Mouse (Mus musculus): ENCODE measurements around the gene Afmid. TPM values are rescaled to one million over a fixed set of nuclear protein-coding genes. Genes with fewer than 3 reads are reported as not detected.

The Afmid gene
- total and polyA plus RNA-seq, 2 experiments from 2014 or later, result 9.1 to 11.1 TPM

DNA sequence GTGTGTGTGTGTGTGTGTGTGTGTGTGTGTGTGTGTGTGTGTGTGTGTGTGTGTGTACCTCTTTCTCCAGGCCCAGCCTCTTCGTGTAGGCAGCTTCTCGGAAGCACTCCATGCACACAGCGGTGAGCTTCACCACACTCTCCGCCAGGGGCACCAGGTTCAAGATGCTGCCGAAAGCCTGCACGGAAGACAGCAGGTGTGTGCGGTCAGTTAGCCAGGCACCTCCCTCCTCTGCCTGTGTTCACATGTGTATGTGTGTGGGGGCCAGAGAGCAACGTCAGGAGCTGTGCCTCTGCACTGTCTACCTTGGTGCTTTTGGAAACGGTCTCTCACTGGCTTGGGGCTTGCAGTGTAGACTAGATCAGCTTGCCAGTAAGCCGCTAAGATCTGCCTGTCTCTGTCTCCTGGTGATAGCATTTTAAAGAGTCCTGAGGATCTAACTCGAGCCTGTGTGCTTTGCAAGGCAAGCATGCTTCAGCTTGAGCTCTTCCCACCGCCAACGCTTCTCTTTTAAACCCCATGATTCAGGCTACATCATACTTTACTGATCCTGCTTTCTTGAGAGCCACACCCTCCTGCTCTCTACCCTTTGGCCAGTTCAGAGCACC is 9.2 kb upstream of the Afmid start:
- Histone ChIP-seq H3K27ac (ENCODE audit: low read depth, low read length) (no peak overlapping the region), H3K27me3 (ENCODE audit: insufficient read depth, low read length) (no peaks in the 10 kb centered on the region), H3K4me3 (ENCODE audit: low read depth, low read length) (no peak overlapping the region), H3K36me3 (ENCODE audit: insufficient read depth, low read length) (no peaks in the 10 kb centered on the region), H3K4me2 (ENCODE audit: low read depth, low read length, poor library complexity, severe bottlenecking) (no peak overlapping the region), H3K9ac (replicated peaks; ENCODE audit: low read length, poor library complexity, severe bottlenecking) (no peak overlapping the region), H3K4me1 (ENCODE audit: insufficient read depth, low read length) (no peaks in the 10 kb centered on the region), H3K9me3 (ENCODE audit: low read length) (no peaks in the 10 kb centered on the region)
- WGBS, result 91% methylated on average over 10 of the region's 13 CpGs
- ATAC-seq (ENCODE audit: low FRiP score) (no peak), DNase-seq (ENCODE audit: low spot score) (no peak)
- no peak for TF ChIP-seq CTCF (IDR thresholded peaks at IDR 0.05)

DNA sequence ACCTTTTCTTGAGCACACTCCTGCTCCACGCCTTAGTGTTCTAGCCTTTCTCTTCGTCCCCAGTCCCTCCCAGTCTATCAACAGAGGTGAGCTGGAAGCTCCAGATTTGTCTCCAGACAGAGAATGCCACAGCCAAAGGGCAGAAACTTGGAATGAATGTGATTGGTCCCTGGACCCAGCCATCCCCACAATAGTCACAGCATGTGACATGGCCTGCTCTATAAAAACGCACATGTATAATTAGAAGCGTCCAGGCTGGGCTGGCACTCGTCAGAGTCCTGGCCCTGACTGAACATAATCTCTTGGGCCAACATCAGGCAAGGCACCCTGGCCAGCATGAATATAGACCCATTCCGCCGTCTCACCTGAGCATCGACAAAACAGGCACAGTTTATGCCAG is 6.6 kb upstream of the Afmid start:
- H3K9me3 ChIP-seq (ENCODE audit: low read length), result no peaks in the 10 kb centered on the region
- no peaks in the 10 kb centered on the region for H3K36me3 ChIP-seq (ENCODE audit: insufficient read depth, low read length)
- H3K4me1 ChIP-seq (ENCODE audit: insufficient read depth, low read length), result no peaks in the 10 kb centered on the region
- ATAC-seq (ENCODE audit: low FRiP score) (no peak), DNase-seq (ENCODE audit: low spot score) (no peak)
- H3K4me3 ChIP-seq (ENCODE audit: low read depth, low read length), result no peak overlapping the region
- no peak for TF ChIP-seq CTCF (IDR thresholded peaks at IDR 0.05)
- no peak overlapping the region for H3K4me2 ChIP-seq (ENCODE audit: low read depth, low read length, poor library complexity, severe bottlenecking)
- H3K27me3 ChIP-seq (ENCODE audit: insufficient read depth, low read length), result no peaks in the 10 kb centered on the region
- H3K27ac ChIP-seq (ENCODE audit: low read depth, low read length), result no peak overlapping the region
- 58% methylated on average over 8 of the region's 8 CpGs for WGBS
- no peak overlapping the region for H3K9ac ChIP-seq (replicated peaks; ENCODE audit: low read length, poor library complexity, severe bottlenecking)

DNA sequence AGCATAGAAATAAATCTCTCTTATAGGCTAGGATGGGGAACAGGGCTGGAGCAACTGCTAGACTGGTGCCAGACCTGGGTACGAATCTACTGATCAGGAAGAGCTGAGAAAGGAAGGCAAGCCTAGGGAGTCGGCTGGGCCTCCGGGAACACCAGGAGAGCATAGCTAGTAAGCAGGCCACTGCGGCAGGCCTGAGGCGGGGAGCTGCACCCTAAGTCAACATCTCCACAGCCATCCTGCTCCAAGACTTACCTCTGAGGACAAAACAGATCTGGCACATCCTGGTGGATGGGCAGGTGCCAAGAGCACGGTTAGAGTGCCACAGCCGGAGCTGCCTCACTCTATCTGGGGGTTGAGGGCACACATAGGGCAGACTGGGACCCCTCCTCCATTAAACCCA is 5.6 kb upstream of the Afmid start:
- Histone ChIP-seq H3K4me1 (ENCODE audit: insufficient read depth, low read length) (0 out of 2 replicates have a peak, but pooled peaks cover 1% of the 10 kb centered on the region), H3K9ac (replicated peaks; ENCODE audit: low read length, poor library complexity, severe bottlenecking) (no peak overlapping the region), H3K4me2 (ENCODE audit: low read depth, low read length, poor library complexity, severe bottlenecking) (no peak overlapping the region), H3K27me3 (ENCODE audit: insufficient read depth, low read length) (no peaks in the 10 kb centered on the region), H3K9me3 (ENCODE audit: low read length) (no peaks in the 10 kb centered on the region), H3K27ac (ENCODE audit: low read depth, low read length) (no peak overlapping the region), H3K4me3 (ENCODE audit: low read depth, low read length) (no peak overlapping the region), H3K36me3 (ENCODE audit: insufficient read depth, low read length) (no peaks in the 10 kb centered on the region)
- ATAC-seq (ENCODE audit: low FRiP score), result no peak
- DNase-seq (ENCODE audit: low spot score), result no peak
- WGBS, result 100% methylated on average over 7 of the region's 7 CpGs
- no peak for TF ChIP-seq CTCF (IDR thresholded peaks at IDR 0.05)

DNA sequence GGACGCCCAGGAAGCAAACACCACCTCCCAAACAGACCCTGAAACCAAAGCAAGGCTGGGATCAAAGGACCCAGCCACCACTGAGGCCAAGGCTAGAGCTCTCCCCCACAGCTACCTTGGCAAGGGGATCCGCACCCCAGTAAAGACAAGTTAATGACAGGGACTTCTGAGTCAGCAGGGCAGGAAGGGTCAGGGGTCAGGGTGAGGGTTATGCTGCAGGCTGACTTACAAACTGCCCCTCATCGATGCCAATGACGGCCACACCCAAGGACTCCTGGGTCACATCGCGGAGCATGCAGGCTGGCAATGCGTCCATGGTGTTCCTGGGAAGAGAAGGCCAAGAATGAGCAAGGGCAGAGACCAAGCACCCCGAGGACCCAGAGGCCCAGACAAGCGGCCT is 3.9 kb upstream of the Afmid start:
- 0 out of 2 replicates have a peak, but pooled peaks cover 4% of the 10 kb centered on the region for H3K4me1 ChIP-seq (ENCODE audit: insufficient read depth, low read length)
- 90% methylated on average over 9 of the region's 9 CpGs for WGBS
- no peak overlapping the region for H3K4me2 ChIP-seq (ENCODE audit: low read depth, low read length, poor library complexity, severe bottlenecking)
- no peaks in the 10 kb centered on the region for H3K9me3 ChIP-seq (ENCODE audit: low read length)
- H3K4me3 ChIP-seq (ENCODE audit: low read depth, low read length), result no peak overlapping the region
- H3K36me3 ChIP-seq (ENCODE audit: insufficient read depth, low read length), result no peaks in the 10 kb centered on the region
- ATAC-seq (ENCODE audit: low FRiP score) (no peak), DNase-seq (ENCODE audit: low spot score) (no peak)
- H3K9ac ChIP-seq (replicated peaks; ENCODE audit: low read length, poor library complexity, severe bottlenecking), result no peak overlapping the region
- no peak overlapping the region for H3K27ac ChIP-seq (ENCODE audit: low read depth, low read length)
- H3K27me3 ChIP-seq (ENCODE audit: insufficient read depth, low read length), result no peaks in the 10 kb centered on the region
- no peak for TF ChIP-seq CTCF (IDR thresholded peaks at IDR 0.05)

DNA sequence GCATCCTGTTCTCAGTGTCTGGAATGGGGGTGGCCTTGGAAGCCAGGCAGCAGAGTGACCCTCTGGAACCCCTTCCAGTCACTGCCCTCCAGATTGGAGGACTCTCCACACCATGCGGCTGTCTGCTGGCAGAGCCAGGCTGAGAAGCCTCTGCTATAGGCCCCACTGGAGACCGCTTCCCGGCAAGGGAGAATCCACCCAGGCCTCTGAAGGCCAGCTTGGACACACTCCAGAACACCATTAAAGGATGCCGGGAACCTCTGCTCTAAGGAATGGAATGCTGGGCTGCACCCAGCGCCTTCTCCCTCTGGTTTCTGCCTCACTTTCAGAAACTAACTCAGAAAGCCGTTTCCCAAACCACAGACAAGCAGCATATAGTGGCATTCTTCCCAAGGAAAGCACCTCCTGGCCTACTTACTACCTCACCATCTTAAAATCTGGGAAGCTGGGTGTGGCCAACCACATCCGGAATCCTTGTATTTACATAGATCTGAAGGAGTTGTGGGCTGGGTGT is 2.9 kb upstream of the Afmid start:
- DNase-seq (ENCODE audit: low spot score) (no peak), ATAC-seq (ENCODE audit: low FRiP score) (no peak)
- 0 out of 2 replicates have a peak, but pooled peaks cover 4% of the 10 kb centered on the region for H3K4me1 ChIP-seq (ENCODE audit: insufficient read depth, low read length)
- no peak for TF ChIP-seq CTCF (IDR thresholded peaks at IDR 0.05)
- WGBS, result 88% methylated on average over 7 of the region's 7 CpGs
- no peak overlapping the region for H3K27ac ChIP-seq (ENCODE audit: low read depth, low read length)
- H3K36me3 ChIP-seq (ENCODE audit: insufficient read depth, low read length), result no peaks in the 10 kb centered on the region
- no peak overlapping the region for H3K9ac ChIP-seq (replicated peaks; ENCODE audit: low read length, poor library complexity, severe bottlenecking)
- no peak overlapping the region for H3K4me2 ChIP-seq (ENCODE audit: low read depth, low read length, poor library complexity, severe bottlenecking)
- H3K27me3 ChIP-seq (ENCODE audit: insufficient read depth, low read length), result no peaks in the 10 kb centered on the region
- H3K4me3 ChIP-seq (ENCODE audit: low read depth, low read length), result no peak overlapping the region
- no peaks in the 10 kb centered on the region for H3K9me3 ChIP-seq (ENCODE audit: low read length)

DNA sequence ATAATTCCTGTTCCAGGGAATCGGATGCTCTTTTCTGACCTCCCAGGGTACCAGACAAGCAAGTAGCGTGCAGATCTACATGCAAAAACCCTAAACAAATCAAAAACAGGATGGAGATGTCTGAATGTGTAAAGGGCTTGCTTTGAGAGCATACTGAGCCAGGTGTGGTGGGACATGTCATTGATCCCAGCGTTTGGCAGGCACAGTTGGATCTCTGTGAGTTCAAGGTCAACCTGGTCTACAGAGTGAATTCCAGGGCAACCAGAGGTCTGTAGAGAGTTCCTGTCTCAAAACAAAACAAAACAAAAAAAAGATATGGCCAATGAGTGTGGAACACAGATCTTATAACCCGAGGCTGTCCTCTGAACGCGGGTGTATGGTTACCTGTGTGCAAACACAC is 2.3 kb upstream of the Afmid start:
- no peak for TF ChIP-seq CTCF (IDR thresholded peaks at IDR 0.05)
- DNase-seq (ENCODE audit: low spot score) (no peak), ATAC-seq (ENCODE audit: low FRiP score) (no peak)
- Histone ChIP-seq H3K4me2 (ENCODE audit: low read depth, low read length, poor library complexity, severe bottlenecking) (no peak overlapping the region), H3K27ac (ENCODE audit: low read depth, low read length) (no peak overlapping the region), H3K27me3 (ENCODE audit: insufficient read depth, low read length) (no peaks in the 10 kb centered on the region), H3K36me3 (ENCODE audit: insufficient read depth, low read length) (no peaks in the 10 kb centered on the region), H3K4me3 (ENCODE audit: low read depth, low read length) (no peak overlapping the region), H3K4me1 (ENCODE audit: insufficient read depth, low read length) (0 out of 2 replicates have a peak, but pooled peaks cover 4% of the 10 kb centered on the region), H3K9me3 (ENCODE audit: low read length) (no peaks in the 10 kb centered on the region), H3K9ac (replicated peaks; ENCODE audit: low read length, poor library complexity, severe bottlenecking) (no peak overlapping the region)
- 97% methylated on average over 6 of the region's 6 CpGs for WGBS

Measured in midbrain, postnatal 0 days (tissue).